Mouse (Mus musculus) lung, postnatal 10 days (tissue): ENCODE measurements around the gene Slc2a1.
A peak's percentile ranks its signal among the peaks of the same experiment; 100 is the strongest.

Experiments used
- DNase-seq: peaks from one replicate; pipeline ENCODE4 v3.0.0; 2021

Slc2a1 gene

DNA sequence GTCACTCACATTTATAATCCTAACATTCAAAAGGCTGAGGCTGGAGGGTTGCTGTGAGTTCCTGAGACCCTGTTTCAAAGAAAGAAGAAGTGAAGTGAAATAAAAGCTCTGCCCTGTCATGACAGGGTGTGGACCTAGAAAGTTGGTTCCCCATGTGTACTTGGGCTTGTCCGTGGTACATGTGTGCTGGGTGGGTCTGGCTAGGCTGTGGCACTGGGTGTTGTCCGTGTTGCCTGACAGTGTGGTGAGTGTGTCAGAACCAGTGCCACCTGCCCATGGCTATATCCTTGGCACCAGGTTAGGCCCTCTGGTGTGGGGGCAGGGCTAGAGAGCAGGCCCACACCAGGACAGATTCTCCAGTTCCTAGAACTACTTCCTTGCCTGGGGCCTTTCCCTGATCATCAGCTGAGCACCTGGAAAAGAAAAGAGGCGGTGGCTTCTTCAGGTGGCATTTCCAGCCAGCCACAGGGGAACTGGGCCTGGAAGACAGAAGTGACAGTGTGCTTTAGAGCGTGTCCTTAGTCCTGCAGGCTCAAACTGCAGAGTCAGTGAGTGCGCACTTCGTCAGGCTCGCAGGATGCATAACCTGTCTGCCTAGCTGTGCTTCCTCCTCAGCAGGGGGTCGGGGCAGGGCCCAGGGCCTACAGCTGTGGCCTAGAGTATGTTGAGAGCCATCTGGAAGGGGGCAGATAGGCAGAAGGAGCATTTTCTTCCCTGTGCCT, 22.8 kb downstream of the Slc2a1 start:
- DNase-seq, result no peak

DNA sequence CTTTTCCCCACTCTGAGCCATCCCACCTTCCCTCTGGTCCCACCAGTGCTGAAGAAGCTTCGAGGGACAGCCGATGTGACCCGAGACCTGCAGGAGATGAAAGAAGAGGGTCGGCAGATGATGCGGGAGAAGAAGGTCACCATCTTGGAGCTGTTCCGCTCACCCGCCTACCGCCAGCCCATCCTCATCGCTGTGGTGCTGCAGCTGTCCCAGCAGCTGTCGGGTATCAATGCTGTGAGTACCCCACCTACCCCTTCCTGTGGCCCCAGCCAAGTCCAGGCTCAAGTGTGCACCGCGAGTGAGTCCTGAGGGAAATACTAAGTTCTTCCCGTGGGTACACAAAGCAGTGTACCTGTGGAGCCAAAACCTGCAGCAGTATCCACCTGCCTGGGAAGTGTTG, 24.8 kb downstream of the Slc2a1 start:
- DNase-seq, result no peak

DNA sequence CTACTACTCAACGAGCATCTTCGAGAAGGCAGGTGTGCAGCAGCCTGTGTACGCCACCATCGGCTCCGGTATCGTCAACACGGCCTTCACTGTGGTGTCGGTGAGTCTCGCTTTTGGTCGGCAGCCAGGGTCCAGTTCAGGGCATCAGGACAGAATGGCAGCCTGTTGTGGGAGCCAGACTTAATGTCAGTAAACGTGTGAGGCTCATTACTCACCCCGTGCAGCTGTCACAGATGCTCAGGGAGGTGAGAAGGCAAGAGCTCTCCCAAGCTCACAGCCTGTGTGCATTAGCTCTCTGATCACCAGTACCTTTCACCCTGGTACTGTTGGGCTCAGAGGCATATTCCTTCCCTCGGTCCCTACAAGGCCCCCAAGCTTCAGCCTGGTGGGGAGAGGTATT, 25.3 kb downstream of the Slc2a1 start:
- no peak for DNase-seq

GRCm38 (mm10) chr4:119137313-119137712, 28.8 kb downstream of the Slc2a1 start:
- DNase-seq, result no peak

GRCm38 (mm10) chr4:119138171-119138570, 29.7 kb downstream of the Slc2a1 start:
- DNase-seq, result peak; percentile 86

- no peak for DNase-seq
Measured at GRCm38 (mm10) chr4:119138776-119139175, 30.3 kb downstream of the Slc2a1 start.

GRCm38 (mm10) chr4:119140126-119140525, 31.6 kb downstream of the Slc2a1 start:
- DNase-seq, result peak; percentile 54

- no peak for DNase-seq
Measured at GRCm38 (mm10) chr4:119141191-119141590, 32.7 kb downstream of the Slc2a1 start.

DNA sequence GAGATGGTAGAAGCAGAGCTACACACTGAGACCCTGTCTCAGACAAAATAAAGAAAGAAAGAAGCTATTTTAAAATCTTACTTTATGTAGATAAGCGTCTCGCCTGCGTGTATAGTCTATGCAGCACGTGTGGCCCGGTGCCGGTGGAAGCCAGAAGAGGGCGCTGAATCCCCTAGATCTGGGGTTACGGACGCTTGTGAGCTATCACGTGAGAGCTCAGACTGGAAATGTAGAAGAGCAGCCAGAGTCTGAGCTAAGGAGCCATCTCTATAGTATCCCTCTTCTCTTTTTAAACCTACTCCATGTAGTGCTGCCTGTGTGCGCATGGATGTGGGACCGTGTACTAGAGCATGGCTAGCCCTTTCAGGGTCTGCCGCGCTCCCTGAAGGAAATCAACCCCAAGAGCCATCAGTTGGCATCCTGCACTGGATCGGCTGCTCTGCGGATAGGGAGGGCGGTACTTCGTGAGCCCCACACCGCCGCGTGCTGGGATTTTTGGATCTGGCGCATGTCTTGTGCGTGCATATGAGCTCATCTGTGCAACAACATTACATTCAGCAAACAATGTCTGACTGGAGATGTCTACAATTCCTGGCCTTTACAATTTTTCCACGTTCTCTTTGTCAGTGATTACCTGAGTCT, 33.8 kb downstream of the Slc2a1 start:
- peak; percentile 77 for DNase-seq

- peak; percentile 19 for DNase-seq
Measured at GRCm38 (mm10) chr4:119146816-119147215, 38.3 kb downstream of the Slc2a1 start.

DNA sequence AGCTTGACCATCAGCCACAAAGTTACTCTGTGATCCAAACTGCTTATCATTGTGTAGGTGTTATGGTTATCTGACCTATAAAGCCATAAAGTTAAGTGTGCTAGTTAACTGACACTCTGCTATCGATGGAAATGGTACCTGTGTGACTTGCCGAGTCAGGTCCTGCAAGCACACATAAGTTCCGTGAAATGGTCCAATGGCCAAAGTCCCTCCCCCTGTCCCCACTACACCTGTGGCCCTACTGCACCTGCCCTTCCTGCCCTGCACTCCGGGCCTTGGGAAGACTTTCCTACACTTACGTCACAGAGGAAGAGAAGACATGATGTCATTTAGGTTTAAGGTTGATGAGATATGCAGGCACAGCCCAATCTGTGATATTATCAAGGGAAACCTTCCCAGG, 38.8 kb downstream of the Slc2a1 start:
- no peak for DNase-seq

GRCm38 (mm10) chr4:119148741-119149140, 40.2 kb downstream of the Slc2a1 start:
- DNase-seq, result no peak

GRCm38 (mm10) chr4:119157186-119157585, 48.7 kb downstream of the Slc2a1 start:
- DNase-seq, result peak; percentile 79

DNA sequence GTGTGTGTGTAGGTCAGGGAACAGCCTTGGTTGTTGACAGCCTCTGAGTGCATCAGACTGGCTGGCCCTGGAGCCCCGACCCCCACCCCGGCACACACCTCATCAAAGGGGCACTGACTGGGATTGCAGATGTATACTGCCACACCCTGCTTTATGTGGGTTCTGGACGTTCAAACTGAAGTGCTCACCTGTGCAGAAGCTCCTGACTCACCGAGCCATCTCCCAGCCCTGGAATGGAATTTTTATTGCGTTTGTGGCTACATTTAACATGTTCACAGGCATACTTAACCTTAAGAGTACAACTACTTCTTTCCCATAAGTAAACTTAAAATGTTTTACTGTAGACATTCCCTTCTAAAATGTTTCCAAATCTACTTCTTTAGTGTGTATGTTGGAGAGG, 49.4 kb downstream of the Slc2a1 start:
- DNase-seq, result peak; percentile 24

GRCm38 (mm10) chr4:119161358-119161757, 52.8 kb downstream of the Slc2a1 start:
- DNase-seq, result no peak

- DNase-seq, result no peak
Measured at GRCm38 (mm10) chr4:119162990-119163389, 54.5 kb downstream of the Slc2a1 start.

DNA sequence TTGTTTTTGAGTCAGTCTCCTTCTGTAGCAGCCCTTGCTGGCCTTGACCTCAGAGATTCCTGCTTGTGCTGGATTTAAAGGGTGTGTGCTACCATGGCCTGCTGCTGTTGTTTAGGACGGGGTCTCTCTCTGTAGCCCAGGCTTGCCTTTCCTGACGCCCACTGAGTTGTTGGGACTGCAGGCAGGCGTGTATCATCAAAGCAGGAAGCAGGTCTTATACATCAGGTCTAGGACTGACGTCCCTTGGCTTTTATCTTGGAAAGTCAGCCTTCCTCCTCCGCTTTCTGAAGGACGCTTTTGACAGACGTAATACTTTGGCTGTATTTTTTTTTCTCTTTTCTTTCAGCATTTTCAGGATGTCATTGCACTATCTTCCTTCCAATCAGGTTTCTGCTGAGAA, 57.4 kb downstream of the Slc2a1 start:
- no peak for DNase-seq

- DNase-seq, result no peak
Measured at GRCm38 (mm10) chr4:119167068-119167467, 58.6 kb downstream of the Slc2a1 start.

DNA sequence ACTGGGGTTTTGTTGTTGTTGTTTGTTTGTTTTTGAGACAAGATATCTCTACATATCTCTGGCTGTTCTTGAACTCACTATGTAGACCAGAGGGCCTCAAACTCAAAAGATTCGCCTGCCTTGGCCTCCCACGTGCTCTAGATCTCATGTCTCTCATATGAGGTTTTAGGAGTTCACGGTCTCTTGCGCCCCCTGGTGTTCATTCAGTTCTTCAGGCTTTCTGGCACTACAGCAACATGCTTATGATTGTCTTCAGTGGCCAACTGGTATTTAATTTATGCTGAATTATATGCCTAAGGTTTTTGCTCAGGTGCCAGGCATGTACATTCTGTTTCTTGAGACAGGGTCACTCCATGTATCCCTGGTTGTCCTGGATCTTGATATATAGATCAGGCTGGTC, 59.2 kb downstream of the Slc2a1 start:
- peak; percentile 89 for DNase-seq

DNA sequence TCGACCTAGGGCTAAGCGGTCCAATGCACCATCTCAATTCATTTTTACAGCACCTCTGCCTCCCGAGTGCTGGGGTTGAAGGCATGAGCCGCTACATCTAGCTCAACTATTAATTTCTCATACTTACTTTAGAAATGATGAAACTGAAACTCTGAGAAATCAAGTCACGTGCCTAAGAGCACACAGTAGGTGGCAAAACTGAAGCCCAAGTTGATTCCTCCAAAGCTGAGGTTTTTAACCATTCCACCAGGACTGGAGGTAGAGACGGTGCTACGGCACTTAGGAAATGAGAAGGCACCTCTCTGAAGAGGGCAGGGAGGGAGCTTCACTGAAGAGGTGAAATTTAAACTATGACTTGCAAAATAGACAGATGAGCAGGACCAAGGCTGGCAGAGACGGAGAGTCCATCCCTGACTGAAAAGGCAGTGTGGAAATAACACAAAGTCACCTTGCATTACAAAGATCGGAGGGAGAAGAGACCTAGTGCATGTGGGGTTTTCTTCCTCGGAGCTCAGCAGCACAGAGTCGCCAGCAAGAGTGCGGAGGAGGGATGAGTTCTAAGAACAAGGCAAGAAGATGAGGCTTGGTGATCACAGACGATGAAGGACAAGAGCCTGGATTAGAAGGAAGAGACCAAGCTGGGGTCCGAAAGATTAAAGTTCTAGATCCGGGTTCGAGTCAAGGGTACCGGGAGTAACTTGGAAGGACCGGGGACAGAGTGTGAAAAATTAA, 64.6 kb downstream of the Slc2a1 start:
- no peak for DNase-seq

- DNase-seq, result peak; percentile 98
Measured at GRCm38 (mm10) chr4:119173851-119174453, 65.4 kb downstream of the Slc2a1 start, which contains the start of gene Zfp691. Gene Zfp691 (minus strand): TSS chr4:119174195.

DNA sequence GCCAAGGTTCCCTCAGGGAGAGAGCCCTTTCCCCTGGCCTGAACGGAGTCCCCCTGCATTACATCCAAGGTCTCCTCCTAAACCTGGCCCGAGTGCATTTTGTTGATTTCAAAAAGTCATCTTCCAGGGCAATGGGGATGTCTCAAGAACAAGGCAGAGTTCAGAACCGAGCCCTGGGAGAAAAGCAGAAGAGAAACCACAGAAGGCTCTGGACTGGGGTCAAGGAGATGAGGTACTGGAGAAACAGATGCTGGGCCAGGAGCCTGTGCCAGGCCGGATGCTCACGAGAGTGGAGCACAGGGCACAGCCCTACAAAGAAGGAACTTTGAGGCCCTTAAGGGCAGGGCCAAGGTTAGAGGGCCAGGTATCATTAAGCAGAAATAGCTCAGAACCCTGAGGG, 69.2 kb downstream of the Slc2a1 start:
- DNase-seq, result no peak

GRCm38 (mm10) chr4:119178331-119178730, 69.8 kb downstream of the Slc2a1 start:
- DNase-seq, result peak; percentile 24
